ENCODE assay signal across 26 mouse cellular contexts in genomic region chr19:16379687-16380086, GRCm38 (mm10).
"Had no signal": no experiment of that assay in that cellular context is flagged by ENCODE, and none has a peak within 500 bp of the region (broad histone marks: within the 10 kb centered on the region; RNA-seq: fewer than 3 reads in every experiment).

No protein-coding gene starts in this region.

- H3K4me3 ChIP-seq: gastrocnemius, adult 2 months; heart, adult 2 months; heart, embryonic 10.5 days; heart, embryonic 12.5 days; hindbrain, embryonic 10.5 days; hindbrain, embryonic 12.5 days; intestine, embryonic 15.5 days; layer of hippocampus, adult 2 months; left cerebral cortex, adult 2 months; limb, embryonic 10.5 days; limb, embryonic 12.5 days had no signal

- H3K36me3 ChIP-seq: intestine, embryonic 15.5 days had no signal

- ATAC-seq: hindbrain, embryonic 16.5 days; inflammation-experienced regulatory T-cells, adult 6 months; intestine, embryonic 15.5 days; intestine, postnatal 0 days had no signal

- H3K9ac ChIP-seq: heart, embryonic 12.5 days; hindbrain, embryonic 12.5 days; hindbrain, embryonic 14.5 days; intestine, embryonic 15.5 days; limb, embryonic 12.5 days had no signal

- H3K4me1 ChIP-seq: hindbrain, embryonic 10.5 days had no signal

- H3K4me2 ChIP-seq: heart, embryonic 12.5 days; hindbrain, embryonic 12.5 days; hindbrain, embryonic 14.5 days; intestine, embryonic 15.5 days; limb, embryonic 12.5 days; liver, embryonic 11.5 days had no signal

- H3K27me3 ChIP-seq: heart, embryonic 12.5 days; hindbrain, embryonic 12.5 days; intestine, embryonic 15.5 days; limb, embryonic 12.5 days had no signal

- H3K9me3 ChIP-seq: heart, embryonic 10.5 days; heart, embryonic 12.5 days; hindbrain, embryonic 10.5 days; hindbrain, embryonic 12.5 days; intestine, embryonic 15.5 days; limb, embryonic 10.5 days; limb, embryonic 12.5 days had no signal

- H3K27ac ChIP-seq: gastrocnemius, adult 2 months; heart, adult 2 months; heart, embryonic 10.5 days; hindbrain, embryonic 10.5 days; hindbrain, embryonic 12.5 days; hindbrain, embryonic 14.5 days; intestine, embryonic 15.5 days; kidney, postnatal 0 days; layer of hippocampus, adult 2 months; left cerebral cortex, adult 2 months; limb, embryonic 10.5 days; limb, embryonic 12.5 days had no signal

- DNase-seq: gastrocnemius, adult 2 months; gastrocnemius, postnatal 10 days; gastrocnemius, postnatal 25 days; heart, adult 2 months; heart, postnatal 10 days; heart, postnatal 4 days; kidney, adult 18-20 months; kidney, adult 8-10 months; kidney, postnatal 14 days; kidney, postnatal 36 days; liver had no signal
